Mouse (Mus musculus): ENCODE data around the gene Qsox1.

- TF ChIP-seq CTCF (conservative IDR thresholded peaks at IDR 0.05; ENCODE audit: low read length) (no peak), POU5F1 (IDR thresholded peaks at IDR 0.05; ENCODE audit: borderline replicate concordance, low read length) (no peak)
These were observed 34.8 kb downstream of the Qsox1 start for GRCm38 (mm10) chr1:155777641-155778625.
